Mouse (Mus musculus) lung, embryonic 16.5 days (tissue): ENCODE results near the gene Smpdl3b. TPM values are rescaled to one million over a fixed set of nuclear protein-coding genes. Genes with fewer than 3 reads are reported as not detected.
"Not testable (repeated sequence)": the region's sequence is repeated elsewhere in the genome, so short reads cannot be mapped to it uniquely, and the experiment has no call there.

ENCODE experiments used
- ATAC-seq: fragments of 200-750 bp; cut with Nextera tagmentation; 2 replicates; pipeline ENCODE4 v1.8.0; 2017; ENCODE audit warnings: low read depth, mild to moderate bottlenecking, moderate library complexity
- H3K27ac ChIP-seq: fragments of 300-500 bp; sonication (generic); 2 replicates; pipeline ENCODE4 v1.5.1; 2014; ENCODE audit warnings: mild to moderate bottlenecking, control low read depth, low read length
- H3K27me3 ChIP-seq: fragments of 300-500 bp; sonication (generic); 2 replicates; pipeline ENCODE4 v1.6.1; 2014; ENCODE audit warnings: low read depth, low read length, mixed read lengths; ENCODE audit not compliant: control insufficient read depth, insufficient read depth
- H3K36me3 ChIP-seq: fragments of 300-500 bp; sonication (generic); 2 replicates; pipeline ENCODE4 v1.6.1; 2014; ENCODE audit warnings: low read length; ENCODE audit not compliant: control insufficient read depth, insufficient read depth
- H3K4me1 ChIP-seq: fragments of 300-500 bp; sonication (generic); replicated peaks from 2 replicates; pipeline ENCODE4 v1.6.1; 2014; ENCODE audit warnings: low read length, mixed read lengths; ENCODE audit not compliant: control insufficient read depth, insufficient read depth
- H3K4me2 ChIP-seq: fragments of 300-500 bp; sonication (generic); 2 replicates; pipeline ENCODE4 v1.6.1; 2014; ENCODE audit warnings: low read depth, low read length, control low read depth
- H3K4me3 ChIP-seq: fragments of 300-500 bp; sonication (generic); 2 replicates; pipeline ENCODE4 v1.5.1; 2014; ENCODE audit warnings: mild to moderate bottlenecking, low read length, control low read depth
- H3K9ac ChIP-seq: fragments of 300-500 bp; sonication (generic); 2 replicates; pipeline ENCODE4 v1.6.1; 2014; ENCODE audit warnings: low read length, control low read depth
- H3K9me3 ChIP-seq: fragments of 300-500 bp; sonication (generic); 2 replicates; pipeline ENCODE4 v1.6.1; 2016; ENCODE audit warnings: low read length; ENCODE audit not compliant: control insufficient read depth
- WGBS: fragments of 180-500 bp; shearing (Covaris S2); extraction: QIAGEN DNeasy Blood & Tissue Kit; methylation state at CpG from one replicate; pipeline ENCODE4 v1.1.7; 2014; 5-methylcytosine and 5-hydroxymethylcytosine counted together
- polyA plus RNA-seq: library from polyadenylated mRNA; unstranded; fragments of >200 nt; fragmentation: Nextera tagmentation; extraction: Ambion mirVana; gene quantifications from 2 replicates; pipeline ENCODE4 v1.2.1, GENCODE M21; 2015

The Smpdl3b gene
- polyA plus RNA-seq, 1 experiment from 2014 or later: 6.0 TPM

DNA sequence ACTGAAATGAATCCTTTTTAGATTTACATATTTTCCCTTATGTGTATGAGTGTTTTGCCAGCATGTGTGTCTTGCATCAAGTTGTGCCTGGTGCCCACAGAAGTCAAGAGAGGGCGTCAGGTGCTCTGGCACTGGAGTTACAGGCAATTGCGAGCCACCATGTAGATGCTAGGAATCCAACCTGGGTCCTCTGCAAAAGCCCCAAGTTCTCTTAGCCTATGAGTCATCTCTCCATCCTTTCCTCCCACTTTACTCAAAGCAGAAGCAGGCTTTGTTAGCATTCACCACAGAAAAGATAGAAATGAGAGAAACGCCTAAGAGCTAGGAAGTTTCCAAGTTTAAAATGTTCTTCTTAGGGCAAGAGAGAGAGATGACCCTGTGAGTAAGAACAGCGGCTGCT, 42.8 kb upstream of the Smpdl3b start:
- no peak overlapping the region for H3K27ac ChIP-seq
- no peak overlapping the region for H3K9ac ChIP-seq
- WGBS: 81% methylated on average over 4 of the region's 4 CpGs
- ATAC-seq: no peak
- peaks cover 6% of the 10 kb centered on the region; the same call in 1 of the 2 replicates for H3K4me1 ChIP-seq
- H3K27me3 ChIP-seq: peaks cover 6% of the 10 kb centered on the region
- no peaks in the 10 kb centered on the region for H3K9me3 ChIP-seq
- H3K4me2 ChIP-seq: no peak overlapping the region
- no peak overlapping the region for H3K4me3 ChIP-seq
- H3K36me3 ChIP-seq: no peaks in the 10 kb centered on the region

DNA sequence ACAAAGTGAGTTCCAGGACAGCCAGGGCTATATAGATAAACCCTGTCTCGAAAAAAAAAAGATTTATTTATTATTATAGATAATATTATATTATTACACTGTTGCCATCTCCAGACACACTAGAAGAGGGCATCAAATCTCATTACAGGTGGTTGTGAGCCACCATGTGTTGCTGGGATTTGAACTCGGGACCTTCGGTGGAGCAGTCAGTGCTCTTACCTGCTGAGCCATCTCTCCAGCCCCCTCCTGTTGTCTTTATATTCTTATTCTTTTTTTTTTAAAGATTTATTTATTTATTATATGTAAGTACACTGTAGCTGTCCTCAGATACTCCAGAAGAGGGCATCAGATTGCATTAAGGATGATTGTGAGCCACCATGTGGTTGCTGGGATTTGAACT, 41.6 kb upstream of the Smpdl3b start:
- H3K4me3 ChIP-seq, H3K27ac ChIP-seq, H3K36me3 ChIP-seq, H3K9ac ChIP-seq, H3K4me1 ChIP-seq, H3K27me3 ChIP-seq, ATAC-seq, H3K4me2 ChIP-seq, H3K9me3 ChIP-seq: not testable (repeated sequence)
- 79% methylated on average over 3 of the region's 3 CpGs for WGBS

DNA sequence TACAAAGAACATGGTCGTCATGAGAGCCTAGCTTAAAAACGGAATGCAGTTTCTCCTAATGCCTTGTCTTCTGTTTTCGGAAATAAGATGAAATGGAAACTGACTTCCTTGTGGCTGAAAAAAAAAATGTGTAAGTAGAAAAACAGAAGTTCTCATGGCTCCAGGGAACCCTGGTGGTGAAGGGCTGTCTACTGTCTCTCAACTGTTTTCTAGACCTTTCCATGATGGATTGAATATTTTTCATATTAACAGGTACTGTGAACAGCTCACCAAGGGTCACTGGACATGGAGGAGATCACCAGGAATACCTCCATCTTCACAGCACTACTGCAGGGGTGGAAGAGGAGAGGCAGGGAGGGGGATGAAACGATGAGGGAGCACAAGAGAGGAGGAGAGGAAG, 41.0 kb upstream of the Smpdl3b start:
- no peak overlapping the region for H3K27ac ChIP-seq
- no peaks in the 10 kb centered on the region for H3K9me3 ChIP-seq
- no peak overlapping the region for H3K4me2 ChIP-seq
- 56% methylated on average over 4 of the region's 4 CpGs for WGBS
- H3K4me3 ChIP-seq: no peak overlapping the region
- H3K4me1 ChIP-seq: peaks cover 6% of the 10 kb centered on the region; the same call in 1 of the 2 replicates
- no peak for ATAC-seq
- no peaks in the 10 kb centered on the region for H3K36me3 ChIP-seq
- no peak overlapping the region for H3K9ac ChIP-seq
- H3K27me3 ChIP-seq: peaks cover 8% of the 10 kb centered on the region

DNA sequence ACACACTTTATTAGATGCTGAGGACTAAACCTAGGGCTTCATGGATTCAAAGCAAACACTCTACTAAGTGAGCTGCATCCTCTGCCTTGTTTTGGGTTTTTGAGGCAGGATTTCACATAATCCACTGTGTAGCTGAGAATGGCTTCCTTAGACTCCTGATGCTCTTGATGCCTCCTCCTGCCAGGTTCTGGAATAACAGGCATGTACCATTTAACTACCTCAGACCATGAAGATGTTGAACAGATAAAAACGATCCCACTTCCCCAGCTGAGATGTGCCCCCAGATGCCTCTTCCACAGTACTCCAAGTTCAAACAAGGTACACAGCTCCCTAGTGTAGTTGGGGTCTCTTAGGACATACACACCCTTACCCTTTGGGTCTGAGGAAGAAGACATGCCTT, 40.4 kb upstream of the Smpdl3b start:
- H3K4me1 ChIP-seq: peaks cover 6% of the 10 kb centered on the region; the same call in 1 of the 2 replicates
- ATAC-seq: no peak
- peaks cover 8% of the 10 kb centered on the region for H3K27me3 ChIP-seq
- H3K9me3 ChIP-seq: no peaks in the 10 kb centered on the region
- H3K4me3 ChIP-seq: no peak overlapping the region
- H3K9ac ChIP-seq: no peak overlapping the region
- WGBS: 57% methylated on average over 1 of the region's 1 CpGs
- no peak overlapping the region for H3K4me2 ChIP-seq
- no peaks in the 10 kb centered on the region for H3K36me3 ChIP-seq
- no peak overlapping the region for H3K27ac ChIP-seq

DNA sequence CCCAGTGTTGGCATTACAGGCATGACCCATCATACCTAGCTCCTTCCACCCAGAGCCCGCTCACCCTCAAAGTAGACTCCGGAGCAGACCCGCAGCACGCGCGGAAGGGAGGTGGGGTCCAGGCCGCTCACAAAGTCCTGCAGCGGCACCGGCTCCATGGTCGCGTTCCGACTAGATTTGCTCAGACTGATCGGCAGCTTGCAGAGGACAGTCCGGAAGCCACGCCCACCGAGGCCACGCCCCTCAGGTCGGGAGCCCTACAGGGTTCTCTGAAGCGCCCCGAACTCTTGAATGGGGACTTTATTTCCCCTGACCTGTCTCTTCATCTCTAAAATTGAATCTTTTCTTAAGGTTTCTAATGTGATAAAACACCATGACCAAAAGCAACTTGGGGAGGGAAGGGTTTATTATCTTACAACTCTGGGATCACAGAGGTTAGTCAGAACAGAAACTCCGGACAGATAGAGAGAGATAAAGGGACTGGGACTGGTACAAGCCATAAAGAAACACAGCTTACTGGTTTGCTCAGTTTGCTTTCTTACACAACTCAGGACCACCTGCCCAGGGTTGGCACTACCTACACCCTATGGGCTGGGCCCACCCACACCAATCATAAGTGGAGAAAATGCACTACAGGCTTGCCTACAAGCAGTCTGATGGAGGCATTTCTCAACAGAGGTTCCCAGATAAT, 39.3 kb upstream of the Smpdl3b start, which contains the start of gene Themis2:
Themis2 (minus strand) TSS at position 192 of the 691 bp plus-strand sequence.
- Histone ChIP-seq H3K4me2 (peak within 1 kb of the TSS; percentile 69), H3K36me3 (no peaks in the 10 kb centered on the region), H3K27ac (no peak within 1 kb of the TSS), H3K9me3 (no peaks in the 10 kb centered on the region), H3K27me3 (peaks cover 8% of the 10 kb centered on the region), H3K9ac (peak within 1 kb of the TSS; percentile 62), H3K4me1 (peaks cover 6% of the 10 kb centered on the region; the same call in 1 of the 2 replicates), H3K4me3 (peak within 1 kb of the TSS; percentile 45)
- peak; percentile 71 for ATAC-seq
- WGBS: 2% methylated on average over 21 of the region's 21 CpGs

DNA sequence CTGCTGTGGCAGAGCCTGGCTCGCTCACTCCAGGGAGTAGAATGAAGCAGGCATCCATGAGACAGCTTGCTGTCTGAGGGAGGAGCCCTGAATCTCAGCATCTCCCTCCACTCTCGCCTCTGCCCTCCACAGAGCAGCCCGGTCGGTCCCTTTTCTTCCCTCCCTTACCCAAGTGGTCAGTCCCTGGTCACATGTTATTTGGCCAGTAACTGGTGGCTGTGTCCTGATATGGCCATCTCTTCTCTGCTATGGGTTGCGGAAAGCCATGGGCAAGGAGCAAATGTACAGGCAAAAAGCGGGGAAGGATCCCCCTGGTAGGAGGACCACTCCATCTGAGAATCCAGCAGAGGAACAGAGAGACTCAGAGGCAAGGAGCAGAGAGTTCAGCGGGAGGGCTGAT, 38.1 kb upstream of the Smpdl3b start:
- peaks cover 8% of the 10 kb centered on the region for H3K27me3 ChIP-seq
- no peak overlapping the region for H3K4me3 ChIP-seq
- H3K9ac ChIP-seq: no peak overlapping the region
- peaks cover 6% of the 10 kb centered on the region; the same call in 1 of the 2 replicates for H3K4me1 ChIP-seq
- H3K27ac ChIP-seq: no peak overlapping the region
- H3K4me2 ChIP-seq: no peak overlapping the region
- H3K36me3 ChIP-seq: no peaks in the 10 kb centered on the region
- ATAC-seq: no peak
- H3K9me3 ChIP-seq: no peaks in the 10 kb centered on the region
- WGBS: 55% methylated on average over 7 of the region's 7 CpGs

DNA sequence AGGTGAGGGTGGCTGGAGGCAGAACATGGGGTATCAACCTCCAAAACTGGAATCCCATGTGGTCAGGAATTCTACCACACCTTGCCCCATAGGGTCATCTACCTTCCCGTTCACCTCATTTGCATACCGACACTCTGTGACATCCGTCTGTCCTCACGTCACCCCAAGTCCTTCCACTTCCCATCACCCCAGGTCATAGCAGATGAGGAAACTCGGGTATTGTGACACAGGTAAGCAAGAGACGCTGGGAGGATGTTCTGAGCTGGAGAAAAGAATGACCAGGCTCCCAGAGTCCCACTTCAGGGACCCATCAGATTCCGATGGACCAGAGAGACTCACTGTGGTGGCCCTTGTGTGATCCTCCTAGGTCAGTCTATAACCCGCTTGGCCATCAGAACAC, 37.7 kb upstream of the Smpdl3b start:
- Histone ChIP-seq H3K27ac (no peak overlapping the region), H3K9me3 (no peaks in the 10 kb centered on the region), H3K27me3 (peaks cover 8% of the 10 kb centered on the region), H3K4me2 (no peak overlapping the region), H3K36me3 (no peaks in the 10 kb centered on the region), H3K9ac (no peak overlapping the region), H3K4me3 (no peak overlapping the region), H3K4me1 (peaks cover 6% of the 10 kb centered on the region; the same call in 1 of the 2 replicates)
- ATAC-seq: no peak
- WGBS: 59% methylated on average over 8 of the region's 8 CpGs

DNA sequence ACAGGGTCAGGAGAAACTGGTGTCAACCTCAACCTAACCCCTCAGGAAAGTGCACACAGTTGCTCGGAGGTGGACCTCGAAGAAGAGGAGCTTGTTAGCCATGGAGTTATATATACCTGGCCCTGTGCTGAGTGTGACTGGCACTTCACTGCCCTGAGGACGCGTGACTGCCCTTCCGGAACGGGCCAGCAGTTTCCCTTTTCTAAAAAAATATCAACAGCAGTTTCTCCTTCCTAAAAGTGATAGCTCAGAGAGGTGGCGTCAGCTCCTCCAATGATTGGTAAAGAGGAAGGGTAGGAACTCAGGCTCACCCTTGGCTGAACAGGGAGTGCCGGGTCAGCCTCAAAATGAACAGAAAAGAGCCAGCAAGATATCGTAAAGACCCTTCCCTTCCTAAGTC, 37.0 kb upstream of the Smpdl3b start:
- H3K27ac ChIP-seq: no peak overlapping the region
- H3K4me2 ChIP-seq: no peak overlapping the region
- no peak overlapping the region for H3K4me3 ChIP-seq
- WGBS: 52% methylated on average over 9 of the region's 9 CpGs
- H3K4me1 ChIP-seq: peaks cover 6% of the 10 kb centered on the region; the same call in 1 of the 2 replicates
- no peaks in the 10 kb centered on the region for H3K9me3 ChIP-seq
- no peak for ATAC-seq
- no peak overlapping the region for H3K9ac ChIP-seq
- H3K27me3 ChIP-seq: peaks cover 8% of the 10 kb centered on the region
- no peaks in the 10 kb centered on the region for H3K36me3 ChIP-seq

DNA sequence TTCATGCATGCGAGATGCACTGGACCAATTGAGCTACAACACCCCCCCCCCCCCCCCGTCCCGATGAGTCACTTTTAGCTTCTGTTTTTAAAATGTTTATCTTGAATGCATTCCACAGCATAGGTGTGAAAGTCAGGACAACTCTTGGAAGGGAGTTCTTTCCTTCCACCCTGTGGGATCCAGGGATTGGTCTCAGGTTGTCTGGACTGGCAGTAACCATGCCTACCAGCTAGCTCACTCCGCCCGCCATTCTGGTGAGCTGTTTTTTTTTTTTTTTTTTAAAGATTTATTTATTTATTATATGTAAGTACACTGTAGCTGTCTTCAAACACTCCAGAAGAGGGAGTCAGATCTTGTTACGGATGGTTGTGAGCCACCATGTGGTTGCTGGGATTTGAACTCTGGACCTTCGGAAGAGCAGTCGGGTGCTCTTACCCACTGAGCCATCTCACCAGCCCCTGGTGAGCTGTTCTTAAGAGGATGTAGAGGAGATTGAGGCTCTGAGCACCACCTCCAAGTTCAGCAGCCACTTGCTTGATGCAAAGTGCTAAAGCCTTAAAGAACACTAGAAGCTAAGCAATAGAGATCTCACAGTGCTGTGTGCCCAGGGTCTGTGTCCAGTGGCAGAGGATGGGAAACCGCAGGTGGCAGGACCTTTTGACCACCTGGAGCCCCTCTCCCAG, 36.4 kb upstream of the Smpdl3b start:
- H3K9me3 ChIP-seq: not testable (repeated sequence)

More for the DNA sequence above, 36.4 kb upstream of the Smpdl3b start:
- ATAC-seq, H3K4me2 ChIP-seq, H3K36me3 ChIP-seq, H3K4me1 ChIP-seq, H3K27ac ChIP-seq, H3K9ac ChIP-seq, H3K4me3 ChIP-seq, H3K27me3 ChIP-seq: not testable (repeated sequence)
- 83% methylated on average over 8 of the region's 9 CpGs for WGBS
